Mouse (Mus musculus) mesoderm, embryonic 11.5 days (tissue): ENCODE measurements at regions not wholly inside any gene's neighbourhood (a gene's known extent, or its start where the extent isn't known, plus 50 kb on each side); places are given as distances from the start of the nearest gene placed in this dataset.
A peak's percentile ranks its signal among the peaks of the same experiment; 100 is the strongest.
"Not testable (repeated sequence)": the region's sequence is repeated elsewhere in the genome, so short reads cannot be mapped to it uniquely, and the experiment has no call there.

ENCODE experiments used
- DNase-seq: peaks from one replicate; pipeline ENCODE4 v3.0.0-alpha.2; 2012; ENCODE audit warnings: low read depth, low spot score

DNA sequence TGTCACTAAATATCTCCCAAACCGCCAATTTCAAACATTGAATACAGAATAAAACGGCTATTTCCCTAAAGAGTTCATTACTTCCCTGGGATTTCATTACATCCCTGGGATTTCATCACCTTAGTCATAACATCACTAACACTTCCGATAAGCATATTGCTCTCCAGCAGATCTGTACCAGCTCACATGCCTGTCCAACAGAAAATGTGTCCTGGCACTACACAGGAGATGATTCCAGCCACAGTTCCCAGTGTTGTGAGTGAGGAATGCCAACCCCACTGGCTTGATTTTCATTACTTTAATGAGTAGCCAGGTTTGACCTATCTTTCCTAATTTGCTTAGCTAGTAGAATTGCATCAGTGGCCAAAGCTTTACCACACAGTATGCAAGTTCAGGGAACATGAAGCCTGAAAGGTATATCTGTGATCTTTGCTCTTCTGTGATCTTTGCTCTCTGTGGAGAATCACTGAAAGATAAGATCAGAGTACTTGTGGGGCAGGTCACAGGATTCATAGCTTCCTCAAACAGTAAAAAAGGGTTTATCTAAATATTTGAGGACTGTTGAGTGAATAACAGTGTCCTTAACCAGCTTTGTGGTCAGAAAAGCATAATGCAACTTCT is 1115.5 kb upstream of the 1700009N14Rik start:
- no peak for DNase-seq

DNA sequence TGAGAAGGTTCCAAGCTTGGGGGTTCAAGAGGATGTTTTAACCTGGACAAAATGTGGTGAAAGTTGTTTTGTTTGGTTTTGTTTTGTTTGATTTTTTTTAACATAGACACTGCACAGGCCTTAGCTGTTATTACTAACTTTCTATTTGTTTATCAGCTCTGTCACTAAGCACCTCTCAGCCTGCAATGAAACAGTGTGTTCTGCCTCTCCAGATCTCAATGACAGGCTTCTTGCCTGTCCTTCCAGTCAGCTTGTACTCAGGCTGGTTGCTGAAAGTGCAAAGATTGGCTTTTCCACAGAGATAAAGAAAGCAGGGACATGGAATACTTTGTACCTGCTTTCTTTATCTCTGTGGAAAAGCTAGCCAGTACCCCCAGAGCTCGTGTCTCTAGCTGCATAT is 1114.9 kb upstream of the 1700009N14Rik start:
- DNase-seq: no peak

DNA sequence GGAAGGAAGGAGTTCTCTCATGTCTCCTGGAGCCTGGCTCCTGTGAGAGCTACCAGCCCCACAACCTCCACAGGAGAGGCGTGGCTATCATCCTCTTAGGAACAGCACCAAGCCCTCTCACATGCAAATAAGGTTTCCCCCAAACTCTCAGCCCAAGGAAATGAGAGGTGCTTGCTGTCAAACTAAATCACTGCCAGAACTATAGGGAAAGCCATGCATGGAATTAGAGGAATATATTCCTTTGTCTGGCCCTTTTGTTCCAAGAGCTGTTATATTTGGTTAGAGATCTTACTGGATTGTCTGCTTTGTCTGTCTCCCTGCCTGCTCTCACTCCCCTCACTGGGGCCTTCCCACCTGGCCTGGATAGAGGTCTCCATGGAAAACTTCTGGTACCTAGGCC is 1079.0 kb upstream of the 1700009N14Rik start:
- peak; percentile 65 for DNase-seq

DNA sequence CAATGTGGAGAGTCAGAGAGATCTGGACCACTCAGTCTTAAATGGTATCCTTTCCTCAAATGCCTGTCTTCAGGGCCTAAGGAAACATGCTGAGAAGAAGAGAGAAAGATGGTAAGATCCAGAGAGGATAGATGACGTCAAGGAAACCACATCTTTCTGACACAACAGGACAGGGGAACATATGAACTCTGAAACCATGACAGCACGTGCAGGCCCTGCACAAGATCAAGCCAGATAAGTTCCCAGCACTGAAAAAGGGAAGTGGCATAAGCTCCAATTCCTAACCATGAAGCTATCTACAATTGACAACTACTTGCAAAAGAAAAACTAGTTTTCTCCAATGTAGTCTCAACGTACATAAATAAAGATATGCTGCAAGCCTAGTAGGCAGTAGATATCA is 1068.2 kb upstream of the 1700009N14Rik start:
- no peak for DNase-seq

DNA sequence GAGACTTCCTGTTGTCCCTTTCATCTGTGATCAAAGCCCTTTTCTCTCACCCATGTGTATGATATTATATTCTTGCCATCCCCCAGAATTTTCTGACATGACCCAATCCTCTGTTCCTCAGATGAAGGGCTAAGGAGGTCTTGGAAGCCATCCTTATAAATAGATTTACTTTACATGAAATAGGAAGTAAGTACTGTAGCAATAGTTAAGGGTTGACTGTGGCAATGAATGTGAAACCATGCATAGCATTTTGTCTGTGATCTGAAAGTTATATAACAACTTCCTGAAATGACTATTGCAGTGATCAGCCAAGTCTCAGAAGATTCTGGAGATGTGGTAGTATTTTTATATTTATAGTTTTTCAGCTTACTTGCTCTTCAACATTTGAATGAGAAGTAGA is 1053.5 kb upstream of the 1700009N14Rik start:
- no peak for DNase-seq

DNA sequence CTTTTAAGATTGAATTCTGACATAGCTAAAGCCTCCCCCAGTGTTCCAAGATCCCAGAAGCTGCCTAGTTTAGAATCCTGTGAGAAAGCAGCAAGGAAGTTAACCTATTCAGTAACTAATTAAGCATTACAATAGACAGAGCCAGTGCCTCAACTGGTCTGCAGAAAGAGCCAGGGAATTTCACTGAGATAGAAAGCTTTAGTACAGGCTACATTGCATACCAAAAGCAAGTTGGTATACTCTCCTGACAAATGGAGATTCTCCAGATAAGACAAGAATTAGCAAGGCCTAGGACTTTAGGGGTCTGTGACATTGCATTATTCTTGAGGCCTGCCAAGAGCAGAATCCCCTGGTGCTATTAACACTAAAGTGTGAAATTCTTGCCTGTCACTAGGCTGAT is 1014.8 kb upstream of the 1700009N14Rik start:
- DNase-seq: not testable (repeated sequence)

DNA sequence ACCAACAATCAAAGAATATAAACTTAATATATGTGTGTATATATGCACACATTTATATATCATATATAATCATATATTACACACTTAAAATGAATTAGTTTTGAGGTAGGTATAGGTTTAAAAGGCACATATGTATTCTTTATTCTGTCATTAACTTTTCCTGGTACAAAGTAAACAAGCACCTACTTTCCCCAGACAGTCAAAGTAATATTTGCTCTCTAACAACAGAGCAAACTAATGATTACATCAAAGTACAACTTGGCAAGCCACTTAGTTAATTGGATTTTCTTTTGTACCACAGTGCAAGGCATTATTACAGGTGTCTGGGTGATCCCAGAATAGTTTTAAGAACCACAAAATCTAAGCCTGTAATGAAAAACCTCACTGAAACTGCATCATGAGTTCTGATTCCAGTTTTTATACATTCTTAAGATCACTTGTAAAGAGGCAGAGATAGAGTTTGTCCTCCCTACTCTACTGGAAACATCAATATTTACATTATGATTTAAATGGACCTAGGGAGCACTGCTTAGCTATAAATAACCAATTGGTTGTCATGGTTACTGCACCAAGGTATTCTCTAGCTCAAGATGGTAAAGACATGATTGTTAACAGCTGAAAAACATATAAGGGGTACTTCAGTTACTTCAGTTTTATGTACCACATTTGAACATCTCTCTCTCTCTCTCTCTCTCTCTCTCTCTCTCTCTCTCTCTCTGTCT is 988.5 kb upstream of the 1700009N14Rik start:
- DNase-seq: peak; percentile 41

DNA sequence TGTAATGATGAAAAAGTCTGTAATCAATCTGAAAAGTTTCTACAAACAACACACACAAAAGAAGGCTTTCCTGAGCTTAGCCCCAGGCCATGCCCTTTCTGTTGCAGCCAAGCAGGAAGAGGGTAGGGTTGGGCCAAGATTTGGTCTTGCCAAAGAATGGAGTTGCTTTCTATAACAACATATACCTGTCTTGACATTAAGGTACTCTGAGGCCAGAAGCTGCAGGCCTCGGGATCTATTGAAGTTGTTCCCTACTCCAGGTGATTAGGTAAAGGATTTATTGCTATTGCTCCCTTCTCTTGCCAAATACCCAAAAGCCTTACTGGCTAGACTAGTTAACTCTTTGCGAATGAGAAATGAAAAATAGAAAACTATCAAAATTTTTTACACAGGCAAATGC is 951.8 kb upstream of the 1700009N14Rik start:
- no peak for DNase-seq

DNA sequence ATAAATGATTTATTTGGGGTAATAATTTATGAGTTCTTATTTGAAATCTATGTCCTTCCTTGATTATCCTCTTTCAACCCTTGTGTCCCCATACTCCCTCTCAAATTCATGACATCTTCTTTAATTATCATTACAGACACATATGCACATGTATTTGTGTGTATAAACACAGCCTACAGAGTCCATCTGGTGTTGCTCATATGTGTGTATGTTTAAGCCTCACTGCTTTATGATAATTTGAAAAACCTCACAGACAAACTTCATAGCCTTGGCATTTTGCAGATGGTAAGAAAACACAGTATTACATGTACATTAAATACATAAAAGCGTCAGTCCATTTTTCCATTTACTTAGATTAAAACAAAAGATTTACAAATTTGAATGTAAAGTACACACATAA is 944.2 kb upstream of the 1700009N14Rik start:
- no peak for DNase-seq

DNA sequence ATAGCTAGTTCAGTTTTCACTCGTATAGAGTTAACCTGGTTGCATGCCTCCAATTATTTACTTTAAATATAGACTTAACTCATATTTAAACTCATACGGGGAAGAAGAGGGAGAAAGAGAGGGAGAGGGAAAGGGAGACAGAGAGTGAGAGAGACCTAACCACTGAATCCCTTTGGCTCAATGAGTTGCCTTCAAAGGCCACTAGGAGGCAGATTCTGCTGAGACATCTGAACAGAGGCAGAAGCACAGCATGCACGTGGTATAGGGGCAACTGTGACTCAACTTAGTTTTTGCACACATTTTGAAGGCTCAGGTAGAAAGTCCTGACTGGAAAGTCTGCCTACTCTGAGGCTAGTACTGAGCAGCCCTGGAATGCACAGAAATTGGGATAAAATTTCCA is 942.9 kb upstream of the 1700009N14Rik start:
- DNase-seq: no peak

DNA sequence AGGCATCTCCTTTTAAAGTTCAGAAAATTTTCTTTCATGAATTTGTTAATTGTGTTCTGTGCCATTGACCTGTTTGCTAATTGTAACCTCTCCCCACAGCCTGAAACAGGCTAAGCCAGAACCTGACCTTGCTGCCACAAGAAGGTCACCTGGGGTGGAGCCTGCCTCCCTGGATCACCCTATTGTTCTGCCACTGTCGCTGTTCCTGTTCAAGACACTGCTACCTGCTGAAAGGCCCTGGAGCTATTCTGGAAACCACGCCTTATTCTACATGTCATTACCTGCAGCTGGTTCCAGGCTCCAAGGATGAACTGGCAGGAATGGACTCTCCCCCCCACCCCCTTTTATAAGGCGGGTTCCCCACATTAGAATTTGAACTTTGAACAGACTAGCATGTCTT is 931.0 kb upstream of the 1700009N14Rik start:
- DNase-seq: no peak
